Mouse (Mus musculus) forebrain, postnatal 0 days (tissue): ENCODE data around the gene Lin37. TPM values are rescaled to one million over a fixed set of nuclear protein-coding genes. Genes with fewer than 3 reads are reported as not detected.

Experiments used
- ATAC-seq: fragments of 200-750 bp; cut with Nextera tagmentation; 2 replicates; pipeline ENCODE4 v1.8.0; 2017; ENCODE audit warnings: mild to moderate bottlenecking, moderate library complexity
- DNase-seq: peaks from one replicate; pipeline ENCODE4 v3.0.0-alpha.2; 2015
- H3K27ac ChIP-seq: fragments of 300-500 bp; sonication (generic); 2 replicates; pipeline ENCODE4 v1.5.1; 2014; ENCODE audit warnings: low read depth, mild to moderate bottlenecking, antibody characterized with exemption, low read length, moderate library complexity, mixed read lengths
- H3K27me3 ChIP-seq: fragments of 300-500 bp; sonication (generic); 2 replicates; pipeline ENCODE4 v1.6.1; 2014; ENCODE audit warnings: mild to moderate bottlenecking, low read length, mixed read lengths; ENCODE audit not compliant: insufficient read depth
- H3K36me3 ChIP-seq: fragments of 300-500 bp; sonication (generic); 2 replicates; pipeline ENCODE4 v1.6.1; 2014; ENCODE audit warnings: mild to moderate bottlenecking, moderate library complexity; ENCODE audit not compliant: insufficient read depth
- H3K4me1 ChIP-seq: fragments of 300-500 bp; sonication (generic); 2 replicates; pipeline ENCODE4 v1.6.1; 2014; ENCODE audit warnings: antibody characterized with exemption; ENCODE audit not compliant: insufficient read depth
- H3K4me2 ChIP-seq: fragments of 300-500 bp; sonication (generic); 2 replicates; pipeline ENCODE4 v1.6.1; 2014; ENCODE audit warnings: low read depth, mild to moderate bottlenecking, moderate library complexity
- H3K4me3 ChIP-seq: fragments of 300-500 bp; sonication (generic); 2 replicates; pipeline ENCODE4 v1.5.1; 2014; ENCODE audit warnings: low read depth, low read length, mixed read lengths
- H3K9ac ChIP-seq: fragments of 300-500 bp; sonication (generic); 2 replicates; pipeline ENCODE4 v1.6.1; 2014; ENCODE audit warnings: mild to moderate bottlenecking
- H3K9me3 ChIP-seq: fragments of 300-500 bp; sonication (generic); 2 replicates; pipeline ENCODE4 v1.6.1; 2016; ENCODE audit warnings: low read length
- CTCF ChIP-seq: sonication (generic); IDR thresholded peaks from 2 replicates; pipeline ENCODE4 v1.5.1; 2016; ENCODE audit warnings: antibody characterized with exemption, control low read depth, low read depth
- WGBS: fragments of 180-500 bp; shearing (Covaris S2); extraction: QIAGEN DNeasy Blood & Tissue Kit; methylation state at CpG from one replicate; pipeline ENCODE4 v1.1.7; 2014; 5-methylcytosine and 5-hydroxymethylcytosine counted together
- polyA plus RNA-seq: library from polyadenylated mRNA; unstranded; fragments of >200 nt; fragmentation: Nextera tagmentation; extraction: Ambion mirVana; gene quantifications from 2 replicates; pipeline ENCODE4 v1.2.1, GENCODE M21; 2015
- total RNA-seq: library from RNA; depleted of rRNA; stranded (reverse); fragments of >200 nt; gene quantifications from 2 replicates; pipeline ENCODE4 v1.2.3, GENCODE M21; 2014

Lin37 gene
- total and polyA plus RNA-seq, 2 experiments from 2014 or later: 16.0 to 53.0 TPM

DNA sequence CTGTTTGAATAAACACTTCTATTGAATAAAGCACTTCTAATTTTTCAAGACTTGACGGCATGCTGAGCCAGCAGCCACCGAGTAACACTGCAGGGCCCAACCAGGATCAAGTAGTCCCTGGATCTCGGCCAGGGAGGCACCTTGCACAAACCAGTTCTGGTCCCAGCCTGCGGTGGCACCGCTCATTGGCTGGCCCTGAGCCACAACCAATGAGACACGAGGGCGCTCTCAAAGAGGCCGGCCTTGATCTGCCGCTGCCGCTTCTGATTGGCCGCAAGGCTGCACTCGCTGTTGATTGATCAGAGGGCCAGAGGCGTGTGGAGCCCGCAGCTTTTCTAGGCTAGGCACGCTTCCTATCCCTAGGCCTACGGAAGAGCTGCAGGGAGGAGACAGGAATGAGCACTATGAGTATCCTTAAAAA is 40.3 kb upstream of the Lin37 start:
- no peaks in the 10 kb centered on the region for H3K27me3 ChIP-seq
- peak; percentile 95 for DNase-seq
- H3K9ac ChIP-seq: no peak overlapping the region
- H3K9me3 ChIP-seq: no peaks in the 10 kb centered on the region
- H3K36me3 ChIP-seq: no peaks in the 10 kb centered on the region
- 3% methylated on average over 16 of the region's 16 CpGs for WGBS
- 0 out of 2 replicates have a peak overlapping the region, but pooled peaks have one; percentile 11 for H3K4me3 ChIP-seq
- ATAC-seq: peak; percentile 99
- H3K4me1 ChIP-seq: peaks cover 8% of the 10 kb centered on the region; the same call in 1 of the 2 replicates
- H3K4me2 ChIP-seq: peak overlapping the region; percentile 38
- no peak overlapping the region for H3K27ac ChIP-seq
- TF ChIP-seq CTCF: no peak

DNA sequence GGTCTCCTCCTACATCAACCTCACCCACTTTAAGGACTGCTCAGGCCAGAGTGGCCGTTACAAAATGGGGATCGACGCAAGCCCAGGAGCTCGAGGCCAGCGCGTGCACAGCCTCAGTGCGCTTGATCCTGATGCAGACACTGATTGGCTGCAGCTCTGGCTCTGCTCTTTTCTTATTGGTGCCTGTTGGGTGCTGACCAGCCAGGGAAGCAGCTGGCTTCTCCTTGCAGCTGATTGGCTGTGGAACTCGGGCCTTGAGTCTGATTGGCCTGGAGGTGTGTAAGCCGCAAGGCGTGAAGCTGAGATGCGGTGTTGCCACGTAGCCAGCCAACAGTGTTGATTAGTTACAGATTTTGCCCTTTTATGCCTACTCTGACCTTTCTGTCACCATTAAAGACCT is 39.1 kb upstream of the Lin37 start, which contains the start of gene Zbtb32:
Gene Zbtb32 (minus strand): TSS at position 124 of the 400 bp plus-strand sequence.
- WGBS: 95% methylated on average over 12 of the region's 12 CpGs
- Histone ChIP-seq H3K4me1 (peaks cover 8% of the 10 kb centered on the region; the same call in 1 of the 2 replicates), H3K27ac (no peak within 1 kb of the TSS), H3K27me3 (no peaks in the 10 kb centered on the region), H3K36me3 (no peaks in the 10 kb centered on the region), H3K4me2 (peak within 1 kb of the TSS; percentile 38), H3K4me3 (0 out of 2 replicates have a peak within 1 kb of the TSS, but pooled peaks have one; percentile 11), H3K9me3 (no peaks in the 10 kb centered on the region), H3K9ac (no peak within 1 kb of the TSS)
- ATAC-seq: no peak
- DNase-seq: no peak
- no peak for TF ChIP-seq CTCF

DNA sequence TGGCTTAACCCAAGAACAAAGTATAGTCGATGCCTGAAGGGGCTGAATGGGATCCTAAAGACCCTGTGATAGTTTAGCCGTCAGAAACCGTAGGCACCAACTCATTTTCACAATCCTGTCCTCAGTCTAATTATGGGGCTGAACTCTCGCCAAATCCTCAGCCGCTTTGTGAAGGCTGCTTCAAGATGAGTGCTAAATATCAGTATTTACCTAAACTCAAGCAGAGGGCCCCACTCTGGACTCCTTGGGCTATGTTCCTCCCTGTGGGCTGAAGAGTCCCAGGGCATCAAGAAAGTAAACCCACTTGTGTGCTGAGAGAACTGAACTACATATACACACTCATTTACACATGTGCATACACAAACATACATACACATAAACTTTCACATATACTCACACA is 37.2 kb upstream of the Lin37 start:
- Histone ChIP-seq H3K36me3 (no peaks in the 10 kb centered on the region), H3K4me2 (no peak overlapping the region), H3K4me3 (no peak overlapping the region), H3K27ac (no peak overlapping the region), H3K4me1 (peaks cover 8% of the 10 kb centered on the region; the same call in 1 of the 2 replicates), H3K9ac (no peak overlapping the region), H3K9me3 (no peaks in the 10 kb centered on the region), H3K27me3 (no peaks in the 10 kb centered on the region)
- 41% methylated on average over 5 of the region's 5 CpGs for WGBS
- no peak for ATAC-seq
- no peak for DNase-seq
- no peak for TF ChIP-seq CTCF

DNA sequence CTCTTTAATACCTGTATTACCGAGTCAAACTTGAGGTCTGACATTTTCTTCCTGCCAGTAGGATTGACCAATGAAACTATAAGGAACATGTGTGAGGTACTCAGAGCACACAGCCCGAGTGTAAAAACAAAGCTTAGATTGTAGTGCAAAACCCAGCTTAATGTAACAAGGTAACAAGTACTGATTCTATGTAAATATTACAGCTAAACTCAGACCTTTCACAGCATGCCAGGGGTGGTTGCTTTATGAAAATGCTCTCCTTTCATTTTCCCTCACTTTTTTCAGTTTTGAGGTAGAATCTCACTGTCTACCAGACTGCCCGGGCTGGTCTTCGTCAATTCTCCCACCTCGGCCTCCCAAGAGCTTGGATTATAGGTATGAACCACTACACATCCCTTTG is 36.5 kb upstream of the Lin37 start:
- 81% methylated on average over 5 of the region's 5 CpGs for WGBS
- H3K27me3 ChIP-seq: no peaks in the 10 kb centered on the region
- ATAC-seq (no peak), DNase-seq (no peak)
- no peak overlapping the region for H3K4me3 ChIP-seq
- TF ChIP-seq CTCF: no peak
- H3K36me3 ChIP-seq: no peaks in the 10 kb centered on the region
- no peaks in the 10 kb centered on the region for H3K9me3 ChIP-seq
- H3K9ac ChIP-seq: no peak overlapping the region
- H3K4me2 ChIP-seq: no peak overlapping the region
- peaks cover 8% of the 10 kb centered on the region; the same call in 1 of the 2 replicates for H3K4me1 ChIP-seq
- H3K27ac ChIP-seq: no peak overlapping the region

DNA sequence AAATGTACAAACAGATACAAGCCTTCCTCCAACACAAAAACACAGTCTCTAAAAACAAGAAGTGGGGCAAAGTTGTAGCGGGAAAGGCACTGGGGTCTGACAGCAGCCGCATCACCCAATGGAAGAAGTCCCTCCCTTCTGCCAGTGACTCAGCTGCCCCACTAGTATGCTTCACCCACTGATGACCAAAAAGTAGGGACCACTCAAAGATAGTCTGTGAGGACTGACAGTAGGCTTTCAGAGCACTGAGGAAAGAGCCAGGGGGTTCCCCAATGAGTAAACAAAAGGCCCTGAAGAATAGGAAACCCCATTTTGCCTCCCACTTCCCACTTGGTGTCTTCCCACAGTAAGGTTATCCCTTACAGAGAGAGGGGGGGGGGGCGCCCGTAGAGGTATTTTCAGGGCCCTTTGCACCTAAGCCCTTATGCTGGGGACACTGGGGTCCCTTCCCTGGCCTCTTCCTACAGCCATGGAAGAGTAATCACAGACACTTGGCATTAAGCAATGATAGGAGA is 34.9 kb upstream of the Lin37 start:
- Histone ChIP-seq H3K4me1 (peaks cover 1% of the 10 kb centered on the region; the same call in 1 of the 2 replicates), H3K4me2 (no peak overlapping the region), H3K36me3 (no peaks in the 10 kb centered on the region), H3K4me3 (no peak overlapping the region), H3K27ac (no peak overlapping the region), H3K9ac (no peak overlapping the region), H3K27me3 (no peaks in the 10 kb centered on the region), H3K9me3 (no peaks in the 10 kb centered on the region)
- 71% methylated on average over 4 of the region's 4 CpGs for whole genome bisulfite sequencing
- DNase-seq (no peak), ATAC-seq (no peak)
- no peak for TF ChIP-seq CTCF

DNA sequence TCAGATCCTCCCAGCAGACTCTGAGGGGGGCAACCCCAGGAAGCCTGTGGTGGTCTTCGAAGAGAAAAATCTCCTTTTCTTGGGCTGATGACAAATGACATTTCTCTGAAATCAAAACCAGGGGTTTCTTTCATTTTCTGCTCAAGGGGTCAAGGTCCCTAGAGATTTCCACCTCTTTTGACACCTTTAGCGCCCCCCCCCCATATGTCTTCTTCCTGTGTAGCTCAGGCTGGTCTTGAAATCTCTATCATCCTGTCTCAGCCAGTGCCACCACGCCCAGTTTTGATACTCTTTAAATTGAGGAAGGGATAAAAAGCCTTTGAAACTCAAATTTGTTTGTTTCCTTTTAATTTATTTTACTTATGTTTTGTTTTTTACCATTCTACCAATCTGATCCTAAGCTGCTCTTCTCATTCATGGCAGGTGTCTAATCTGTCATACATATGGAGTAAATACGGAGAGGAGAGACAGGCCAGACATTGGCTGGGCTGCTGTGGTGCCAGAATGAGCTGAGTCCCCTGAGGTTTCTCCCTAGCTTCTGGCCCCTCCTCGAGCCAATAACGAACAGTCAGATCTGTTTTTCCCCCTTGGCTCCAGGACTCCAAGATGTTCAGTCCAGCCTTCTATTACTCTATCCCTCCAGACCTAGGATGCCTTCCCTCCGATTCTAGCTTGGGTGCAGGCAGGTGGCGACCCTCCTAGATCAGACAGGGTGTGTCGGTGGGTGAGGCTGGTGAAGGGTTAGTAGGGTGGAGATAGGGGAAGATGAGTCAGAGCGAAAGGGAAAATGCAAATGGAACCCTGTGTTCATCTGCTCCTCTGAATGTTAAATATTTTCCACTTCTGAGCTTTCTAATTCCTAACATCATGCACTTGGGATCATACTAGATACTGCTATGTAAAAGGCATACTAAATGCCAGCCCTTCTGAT is 34.2 kb upstream of the Lin37 start:
- WGBS: 70% methylated on average over 10 of the region's 10 CpGs
- no peak for DNase-seq
- Histone ChIP-seq H3K4me1 (no peaks in the 10 kb centered on the region), H3K36me3 (no peaks in the 10 kb centered on the region), H3K27ac (no peak overlapping the region), H3K4me2 (no peak overlapping the region), H3K4me3 (no peak overlapping the region), H3K9me3 (no peaks in the 10 kb centered on the region), H3K27me3 (no peaks in the 10 kb centered on the region), H3K9ac (no peak overlapping the region)
- no peak for TF ChIP-seq CTCF
- no peak for ATAC-seq
